Mouse (Mus musculus) liver, adult 2 months (tissue): Measurements from ENCODE around the gene Rab11fip4. TPM values are rescaled to one million over a fixed set of nuclear protein-coding genes. Genes with fewer than 3 reads are reported as not detected.

Experiments used
- DNase-seq: peaks from one replicate; pipeline ENCODE4 v3.0.0-alpha.2; 2011; ENCODE audit warnings: low read depth, low spot score; ENCODE audit errors: extremely low read depth
- H3K27ac ChIP-seq: fragments of 200-500 bp; replicated peaks from 2 replicates; pipeline ENCODE4 v1.5.1; 2012; ENCODE audit warnings: low read depth, mild to moderate bottlenecking, control low read depth, inconsistent platforms, low read length; ENCODE audit not compliant: insufficient read depth
- H3K27me3 ChIP-seq: fragments of 200-500 bp; 2 replicates; pipeline ENCODE4 v1.6.1; 2012; ENCODE audit warnings: mild to moderate bottlenecking, moderate library complexity, low read length, inconsistent platforms; ENCODE audit not compliant: control insufficient read depth, insufficient read depth
- H3K36me3 ChIP-seq: fragments of 200-500 bp; 2 replicates; pipeline ENCODE4 v1.6.1; 2012; ENCODE audit warnings: low read length, inconsistent platforms; ENCODE audit not compliant: control insufficient read depth, insufficient read depth
- H3K4me1 ChIP-seq: fragments of 200-500 bp; 2 replicates; pipeline ENCODE4 v1.6.1; 2011; ENCODE audit warnings: low read length; ENCODE audit not compliant: control insufficient read depth, insufficient read depth
- H3K4me3 ChIP-seq: fragments of 200-500 bp; 2 replicates; pipeline ENCODE4 v1.5.1; 2011; ENCODE audit warnings: low read depth, mild to moderate bottlenecking, control low read depth, low read length, moderate library complexity; ENCODE audit not compliant: insufficient read depth
- H3K79me2 ChIP-seq: fragments of 200-500 bp; 2 replicates; pipeline ENCODE4 v1.6.1; 2012; ENCODE audit warnings: inconsistent platforms, mild to moderate bottlenecking, low read length, moderate library complexity; ENCODE audit not compliant: control insufficient read depth, insufficient read depth
- H3K9ac ChIP-seq: fragments of 200-500 bp; 2 replicates; pipeline ENCODE4 v1.6.1; 2012; ENCODE audit warnings: low read depth, mild to moderate bottlenecking, control low read depth, inconsistent platforms, low read length
- CTCF ChIP-seq: fragments of 200-500 bp; IDR thresholded peaks from 2 replicates; pipeline ENCODE4 v1.5.1; 2011; ENCODE audit warnings: low read depth, low read length, control low read depth
- POLR2A ChIP-seq: fragments of 200-500 bp; IDR thresholded peaks from 2 replicates; pipeline ENCODE4 v1.6.1; 2011; ENCODE audit warnings: low read length, control low read depth; ENCODE audit not compliant: insufficient read depth; ENCODE audit errors: extremely low read depth
- WGBS: fragments of 180-500 bp; shearing (Covaris S2); methylation state at CpG from one replicate; pipeline ENCODE4 v1.1.7; 2018; 5-methylcytosine and 5-hydroxymethylcytosine counted together
- polyA plus RNA-seq: library from polyadenylated mRNA; depleted of rRNA; stranded (reverse); fragments of >200 nt; gene quantifications from 2 replicates; pipeline ENCODE4 v1.2.3, GENCODE M21; 2012
- total RNA-seq: library from RNA; depleted of rRNA; stranded (reverse); fragments of >200 nt; gene quantifications from 2 replicates; pipeline ENCODE4 v1.2.3, GENCODE M21; 2014

The Rab11fip4 gene
- total and polyA plus RNA-seq, 2 experiments, result 3.1 to 8.1 TPM

GRCm38 (mm10) chr11:79640940-79641733 is 50.1 kb downstream of the Rab11fip4 start:
- DNase-seq, result no peak
- H3K27ac ChIP-seq, result no peak overlapping the region
- no peaks in the 10 kb centered on the region for H3K4me1 ChIP-seq
- H3K36me3 ChIP-seq, result no peaks in the 10 kb centered on the region
- H3K27me3 ChIP-seq, result no peaks in the 10 kb centered on the region
- H3K4me3 ChIP-seq, result no peak overlapping the region
- 66% methylated on average over 8 of the region's 8 CpGs for WGBS
- no peaks in the 10 kb centered on the region for H3K79me2 ChIP-seq
- H3K9ac ChIP-seq, result no peak overlapping the region
- TF ChIP-seq CTCF, result no peak
- no peak for TF ChIP-seq POLR2A

- no peak for TF ChIP-seq POLR2A
- TF ChIP-seq CTCF, result no peak
- Histone ChIP-seq H3K27ac (no peak overlapping the region), H3K79me2 (no peaks in the 10 kb centered on the region), H3K27me3 (no peaks in the 10 kb centered on the region), H3K4me1 (no peaks in the 10 kb centered on the region), H3K36me3 (no peaks in the 10 kb centered on the region), H3K9ac (no peak overlapping the region), H3K4me3 (no peak overlapping the region)
- WGBS, result 92% methylated on average over 9 of the region's 9 CpGs
- DNase-seq, result no peak
Observed at GRCm38 (mm10) chr11:79643730-79644129, 52.7 kb downstream of the Rab11fip4 start.

- no peaks in the 10 kb centered on the region for H3K4me1 ChIP-seq
- no peak overlapping the region for H3K27ac ChIP-seq
- DNase-seq, result no peak
- no peaks in the 10 kb centered on the region for H3K79me2 ChIP-seq
- TF ChIP-seq POLR2A (no peak), CTCF (no peak)
- no peak overlapping the region for H3K9ac ChIP-seq
- no peaks in the 10 kb centered on the region for H3K27me3 ChIP-seq
- 87% methylated on average over 8 of the region's 8 CpGs for WGBS
- no peak overlapping the region for H3K4me3 ChIP-seq
- no peaks in the 10 kb centered on the region for H3K36me3 ChIP-seq
Observed at GRCm38 (mm10) chr11:79644717-79645191, 53.7 kb downstream of the Rab11fip4 start.

GRCm38 (mm10) chr11:79646026-79646425 is 55.0 kb downstream of the Rab11fip4 start:
- Histone ChIP-seq H3K36me3 (no peaks in the 10 kb centered on the region), H3K27ac (no peak overlapping the region), H3K4me3 (no peak overlapping the region), H3K79me2 (no peaks in the 10 kb centered on the region), H3K9ac (no peak overlapping the region), H3K4me1 (no peaks in the 10 kb centered on the region), H3K27me3 (no peaks in the 10 kb centered on the region)
- WGBS, result 94% methylated on average over 5 of the region's 5 CpGs
- TF ChIP-seq POLR2A (no peak), CTCF (no peak)
- DNase-seq, result no peak

- Histone ChIP-seq H3K27ac (no peak overlapping the region), H3K9ac (no peak overlapping the region), H3K79me2 (no peaks in the 10 kb centered on the region), H3K27me3 (no peaks in the 10 kb centered on the region), H3K4me3 (no peak overlapping the region), H3K36me3 (no peaks in the 10 kb centered on the region), H3K4me1 (no peaks in the 10 kb centered on the region)
- no peak for DNase-seq
- 74% methylated on average over 12 of the region's 12 CpGs for WGBS
- no peak for TF ChIP-seq CTCF
- no peak for TF ChIP-seq POLR2A
Observed at GRCm38 (mm10) chr11:79646467-79647070, 55.6 kb downstream of the Rab11fip4 start.

- DNase-seq, result peak; percentile 65
- no peaks in the 10 kb centered on the region for H3K79me2 ChIP-seq
- no peak overlapping the region for H3K4me3 ChIP-seq
- no peaks in the 10 kb centered on the region for H3K36me3 ChIP-seq
- no peak overlapping the region for H3K9ac ChIP-seq
- H3K4me1 ChIP-seq, result no peaks in the 10 kb centered on the region
- 26% methylated on average over 8 of the region's 8 CpGs for WGBS
- no peak for TF ChIP-seq POLR2A
- no peak for TF ChIP-seq CTCF
- no peaks in the 10 kb centered on the region for H3K27me3 ChIP-seq
- no peak overlapping the region for H3K27ac ChIP-seq
Observed at GRCm38 (mm10) chr11:79647071-79647501, 56.1 kb downstream of the Rab11fip4 start.
